In the genomic region with DNA sequence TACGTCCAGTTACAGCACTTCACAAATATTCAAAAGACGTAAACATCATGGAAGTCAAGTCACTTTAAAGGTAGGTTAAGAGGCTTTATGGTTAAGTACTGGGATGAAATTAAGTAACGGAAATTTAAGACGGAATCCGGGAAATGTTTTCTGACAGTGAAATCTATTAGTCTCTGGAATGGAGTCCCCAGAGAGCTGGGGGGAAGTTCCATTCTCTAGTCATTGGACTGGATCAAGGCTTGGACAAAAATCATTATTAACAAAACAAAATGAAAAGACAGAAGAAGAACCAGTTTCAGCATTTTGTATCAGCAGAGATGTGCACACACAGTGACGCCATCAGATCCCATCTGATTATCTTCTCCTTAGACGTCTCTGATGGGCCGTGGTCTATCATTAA, we compare ENCODE assay signal across 16 mouse cellular contexts.
DNase-seq lines count a peak whose midpoint lies in the region; ATAC-seq and TF ChIP-seq lines count a peak whose summit lies in the region.
"Had no signal": no experiment of that assay in that cellular context is flagged by ENCODE, and none has a peak within 500 bp of the region (broad histone marks: within the 10 kb centered on the region; RNA-seq: fewer than 3 reads in every experiment).

No protein-coding gene starts in this region.

- no peaks in the 10 kb centered on the region for H3K4me1 ChIP-seq in kidney, adult 2 months (ENCODE audit: control insufficient read depth, insufficient read depth, low read length)
- H3K4me1 ChIP-seq in embryonic facial prominence, embryonic 14.5 days (ENCODE audit: control insufficient read depth, insufficient read depth, low read length), result 0 out of 2 replicates have a peak, but pooled peaks cover 3% of the 10 kb centered on the region
- no peaks in the 10 kb centered on the region for H3K4me1 ChIP-seq in heart, postnatal 0 days (ENCODE audit: control insufficient read depth, insufficient read depth)
- H3K4me1 ChIP-seq in thymus, adult 2 months (replicated peaks; ENCODE audit: control insufficient read depth, insufficient read depth, low read length), result no peaks in the 10 kb centered on the region
- H3K4me1 ChIP-seq: hindbrain, embryonic 15.5 days; midbrain, embryonic 12.5 days had no signal

- H3K9ac ChIP-seq in embryonic facial prominence, embryonic 14.5 days (ENCODE audit: low read depth, low read length), result no peak overlapping the region
- H3K9ac ChIP-seq in heart, postnatal 0 days (replicated peaks; ENCODE audit: low read depth, low read length), result no peak overlapping the region
- H3K9ac ChIP-seq: hindbrain, embryonic 15.5 days; liver, embryonic 14.5 days; midbrain, embryonic 12.5 days had no signal

- no peaks in the 10 kb centered on the region for H3K27me3 ChIP-seq in kidney, adult 2 months (replicated peaks; ENCODE audit: control insufficient read depth, insufficient read depth, low read length)
- no peaks in the 10 kb centered on the region for H3K27me3 ChIP-seq in embryonic facial prominence, embryonic 14.5 days (replicated peaks; ENCODE audit: control insufficient read depth, insufficient read depth, low read length)
- no peaks in the 10 kb centered on the region for H3K27me3 ChIP-seq in heart, postnatal 0 days (ENCODE audit: control insufficient read depth, insufficient read depth, low read length)
- no peaks in the 10 kb centered on the region for H3K27me3 ChIP-seq in thymus, adult 2 months (ENCODE audit: control insufficient read depth, insufficient read depth, low read length)
- H3K27me3 ChIP-seq: hindbrain, embryonic 15.5 days; midbrain, embryonic 12.5 days had no signal

- no peak for TF ChIP-seq CTCF in kidney, adult 2 months (conservative IDR thresholded peaks at IDR 0.05; ENCODE audit: insufficient read depth, insufficient read length, low read depth, low read length)
- TF ChIP-seq CTCF in heart, postnatal 0 days (IDR thresholded peaks at IDR 0.05; ENCODE audit: low read depth), result no peak
- no peak for TF ChIP-seq CTCF in thymus, adult 2 months (IDR thresholded peaks at IDR 0.05; ENCODE audit: borderline replicate concordance, control insufficient read depth, extremely low read depth, insufficient read depth, low read length, poor library complexity)

- no peak overlapping the region for H3K27ac ChIP-seq in kidney, adult 2 months (ENCODE audit: insufficient read depth, low read depth, low read length)
- 0 out of 2 replicates have a peak overlapping the region, but pooled peaks have one; percentile 18 for H3K27ac ChIP-seq in embryonic facial prominence, embryonic 14.5 days (replicated peaks; ENCODE audit: low read depth, low read length)
- peak overlapping the region; percentile 20; the same call in 1 of the 2 replicates for H3K27ac ChIP-seq in heart, postnatal 0 days (ENCODE audit: low read depth)
- H3K27ac ChIP-seq in thymus, adult 2 months (ENCODE audit: control insufficient read depth, insufficient read depth, low read length), result no peak overlapping the region
- H3K27ac ChIP-seq: hindbrain, embryonic 15.5 days; liver, embryonic 14.5 days; midbrain, embryonic 12.5 days; stomach, postnatal 0 days had no signal

- no peak for ATAC-seq in embryonic facial prominence, embryonic 14.5 days (ENCODE audit: low read depth)
- no peak for ATAC-seq in heart, postnatal 0 days (ENCODE audit: insufficient read depth, low read depth)
- no peak for ATAC-seq in erythroblast, adult 5-6 weeks (replicated peaks; ENCODE audit: low FRiP score, poor library complexity, severe bottlenecking)

- WGBS in kidney, adult 2 months, result 59% methylated on average over 8 of the region's 8 CpGs
- 48% methylated on average over 8 of the region's 8 CpGs for WGBS in embryonic facial prominence, embryonic 14.5 days
- WGBS in heart, postnatal 0 days, result 69% methylated on average over 8 of the region's 8 CpGs
- WGBS in thymus, adult 2 months, result 95% methylated on average over 8 of the region's 8 CpGs

- peak overlapping the region; percentile 20 for H3K4me2 ChIP-seq in embryonic facial prominence, embryonic 14.5 days (ENCODE audit: low read depth, low read length)
- H3K4me2 ChIP-seq in heart, postnatal 0 days (ENCODE audit: low read depth, low read length), result 0 out of 2 replicates have a peak overlapping the region, but pooled peaks have one; percentile 12
- H3K4me2 ChIP-seq: hindbrain, embryonic 15.5 days; midbrain, embryonic 12.5 days had no signal

- no peak overlapping the region for H3K4me3 ChIP-seq in kidney, adult 2 months (ENCODE audit: insufficient read depth, low read depth, low read length)
- H3K4me3 ChIP-seq in embryonic facial prominence, embryonic 14.5 days (ENCODE audit: low read depth, low read length), result no peak overlapping the region
- H3K4me3 ChIP-seq in heart, postnatal 0 days (ENCODE audit: low read depth, low read length), result no peak overlapping the region
- no peak overlapping the region for H3K4me3 ChIP-seq in thymus, adult 2 months (ENCODE audit: control insufficient read depth, insufficient read depth, low read length)
- H3K4me3 ChIP-seq: hindbrain, embryonic 15.5 days; midbrain, embryonic 12.5 days had no signal

- peaks cover 13% of the 10 kb centered on the region for H3K9me3 ChIP-seq in embryonic facial prominence, embryonic 14.5 days (ENCODE audit: control insufficient read depth, low read length)
- peaks cover 6% of the 10 kb centered on the region for H3K9me3 ChIP-seq in heart, postnatal 0 days (replicated peaks; ENCODE audit: control insufficient read depth, low read length)
- H3K9me3 ChIP-seq: hindbrain, embryonic 15.5 days had no signal

- no peak for TF ChIP-seq POLR2A in kidney, adult 2 months (IDR thresholded peaks at IDR 0.05; ENCODE audit: low read depth, low read length)
- no peak for TF ChIP-seq POLR2A in thymus, adult 2 months (IDR thresholded peaks at IDR 0.05; ENCODE audit: control insufficient read depth, extremely low read depth, insufficient read depth, low read length, poor library complexity)

- TF ChIP-seq EP300 in heart, postnatal 0 days (IDR thresholded peaks at IDR 0.05; ENCODE audit: low read depth), result no peak

- peak; percentile 1 for DNase-seq in kidney, adult 2 months
- DNase-seq in kidney, adult 18-20 months, result no peak
- DNase-seq in MN1 (ENCODE audit: low spot score), result peak; percentile 30
- DNase-seq in embryonic facial prominence, embryonic 14.5 days (ENCODE audit: low spot score), result peak; percentile 47
- no peak for DNase-seq in heart, postnatal 0 days (ENCODE audit: low spot score)
- DNase-seq in adrenal gland, postnatal 25 days, result no peak
- DNase-seq in thymus, adult 2 months, result no peak
- DNase-seq: cerebellum, adult 2 months; kidney, adult 8-10 months; thymus, postnatal 25 days had no signal

- H3K36me3 ChIP-seq in kidney, adult 2 months (ENCODE audit: control insufficient read depth, insufficient read depth, low read length), result no peaks in the 10 kb centered on the region
- H3K36me3 ChIP-seq in embryonic facial prominence, embryonic 14.5 days (ENCODE audit: control insufficient read depth, insufficient read depth, low read length), result no peaks in the 10 kb centered on the region
- no peaks in the 10 kb centered on the region for H3K36me3 ChIP-seq in heart, postnatal 0 days (replicated peaks; ENCODE audit: control insufficient read depth, insufficient read depth, low read length)
- no peaks in the 10 kb centered on the region for H3K36me3 ChIP-seq in thymus, adult 2 months (ENCODE audit: control insufficient read depth, insufficient read depth, low read length)
- H3K36me3 ChIP-seq: G1E; midbrain, embryonic 12.5 days had no signal

Comparison
In these comparisons a context has a peak if more than half of its experiments do, and no peak if none do; other contexts are left out.
1. DNase-seq: peak in kidney, adult 2 months (single experiment), MN1 (single experiment) and embryonic facial prominence, embryonic 14.5 days (single experiment); none in kidney, adult 18-20 months (single experiment), heart, postnatal 0 days (single experiment), adrenal gland, postnatal 25 days (single experiment) and thymus, adult 2 months (single experiment).
2. H3K27ac ChIP-seq: peak in embryonic facial prominence, embryonic 14.5 days (single experiment) and heart, postnatal 0 days (single experiment); none in kidney, adult 2 months (single experiment) and thymus, adult 2 months (single experiment).